Mouse (Mus musculus) ES-Bruce4 (cell line): ENCODE measurements around the gene Tshz2.

Source experiments
- CTCF ChIP-seq: IDR thresholded peaks from one replicate; pipeline ENCODE4 v1.8.1; 2011; ENCODE audit warnings: low read depth, low read length
- POLR2A ChIP-seq: IDR thresholded peaks from one replicate; pipeline ENCODE4 v1.8.1; 2011; ENCODE audit warnings: low read length; ENCODE audit not compliant: insufficient read depth

GRCm38 (mm10) chr2:169766247-169766646 is 133.4 kb downstream of the Tshz2 start:
- TF ChIP-seq POLR2A (no peak), CTCF (no peak)
